Mouse (Mus musculus) c-Kit-negative CD71-positive TER-119-positive erythroid progenitor cells, embryonic 14.5 days (primary cell): Measurements from ENCODE around the gene Fcrla.

Experiments used
- DNase-seq: peaks from one replicate; pipeline ENCODE4 v3.0.0-alpha.2; 2013; ENCODE audit warnings: low read depth, low spot score

Fcrla gene

DNA sequence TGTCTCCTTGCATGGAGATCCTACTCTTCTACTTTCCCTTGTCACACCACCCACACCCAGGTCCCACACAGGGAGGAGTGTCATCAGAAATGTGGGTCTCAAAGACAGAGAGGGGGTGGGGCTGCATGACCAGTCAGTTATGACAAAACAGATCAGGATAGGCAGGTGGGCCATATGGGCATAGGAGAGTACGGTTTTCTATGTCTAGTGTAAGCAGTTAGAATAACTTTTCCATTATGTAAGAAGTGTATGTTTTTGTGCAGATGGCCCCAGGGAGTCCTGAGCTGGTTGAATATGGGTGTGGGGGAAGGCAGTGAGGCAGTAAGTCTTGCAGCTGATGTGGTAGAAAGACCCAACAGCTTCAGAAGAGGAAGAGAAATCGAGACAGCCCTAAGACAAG lies 1.1 kb upstream of the Fcrla start:
- no peak for DNase-seq

DNA sequence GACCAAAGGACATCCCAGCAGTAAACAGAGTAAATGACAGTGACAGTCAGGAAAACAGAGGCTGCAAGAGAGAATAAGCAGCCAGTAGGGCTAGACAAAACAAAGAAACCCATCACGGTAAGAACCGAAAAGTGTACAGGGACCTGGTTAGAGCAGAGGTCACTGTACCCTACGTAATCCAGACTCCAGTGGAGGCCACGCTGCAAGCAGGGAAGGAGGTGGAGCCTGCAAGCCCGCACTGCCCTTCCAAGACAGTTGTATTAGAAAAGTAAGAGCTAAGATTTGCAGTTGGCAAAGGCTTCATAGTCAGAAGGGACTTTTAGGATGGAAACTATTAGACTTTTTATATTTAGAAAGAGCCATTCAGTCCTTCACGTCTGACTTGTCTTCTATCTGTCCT lies 442 bp downstream of the Fcrla start:
- no peak for DNase-seq

DNA sequence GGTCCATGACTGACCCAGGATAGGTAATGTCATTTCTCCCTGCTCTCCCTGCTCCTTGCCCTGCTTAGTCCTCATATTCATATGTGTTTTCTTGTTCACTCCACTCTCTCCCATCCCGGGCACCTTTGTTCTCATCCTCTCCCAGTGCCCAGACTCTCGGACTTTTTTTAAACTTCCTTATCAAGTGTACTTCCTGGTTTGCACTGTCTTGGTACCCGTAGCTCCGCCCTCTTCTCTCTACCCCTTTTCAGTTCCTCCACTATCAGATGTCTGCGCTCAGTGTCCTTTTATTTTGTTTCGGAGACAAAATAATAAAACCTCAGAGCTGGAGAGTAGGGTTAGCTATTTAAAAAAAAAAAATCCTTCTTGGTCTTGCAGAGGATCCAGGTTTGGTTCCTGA lies 2.9 kb downstream of the Fcrla start:
- peak; percentile 12 for DNase-seq

DNA sequence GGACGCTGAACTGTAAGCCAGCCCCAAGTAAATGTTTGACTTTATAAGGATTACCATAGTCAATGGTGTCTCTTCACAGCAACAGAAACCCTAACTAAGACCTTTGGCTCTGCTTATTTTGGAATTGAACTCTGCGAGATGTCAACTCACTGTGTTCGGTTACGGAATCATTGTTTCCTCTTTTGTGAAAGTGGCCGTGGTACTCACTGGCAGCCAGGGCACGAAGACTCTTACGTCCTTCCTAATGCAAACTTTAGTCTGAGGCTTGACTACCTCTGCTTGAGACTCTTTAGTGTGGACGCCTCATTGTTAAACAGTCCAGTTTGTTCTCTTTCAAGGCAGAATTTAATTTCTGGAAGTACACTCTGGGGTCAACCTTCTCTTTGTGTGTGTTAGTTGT lies 8.1 kb downstream of the Fcrla start:
- DNase-seq = no peak

DNA sequence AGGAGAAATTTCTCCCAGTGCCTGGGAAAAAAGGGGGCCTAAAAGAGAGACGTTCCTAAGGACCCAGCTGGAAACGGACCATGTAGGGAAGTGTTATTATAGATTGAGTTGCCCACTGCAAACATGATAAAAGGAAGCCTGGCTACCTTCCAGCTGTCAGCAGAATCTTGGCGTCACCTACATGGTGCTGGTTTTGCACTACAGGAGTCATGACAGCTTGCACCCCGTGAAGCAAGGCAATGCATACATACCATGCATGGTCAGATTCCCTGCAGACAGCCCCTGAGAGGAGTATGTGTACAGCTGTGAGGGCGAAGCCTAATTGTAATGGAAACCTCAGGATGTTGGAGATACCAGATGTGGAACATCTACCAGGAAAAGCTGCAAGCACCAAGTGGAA lies 11.7 kb downstream of the Fcrla start:
- DNase-seq = no peak

DNA sequence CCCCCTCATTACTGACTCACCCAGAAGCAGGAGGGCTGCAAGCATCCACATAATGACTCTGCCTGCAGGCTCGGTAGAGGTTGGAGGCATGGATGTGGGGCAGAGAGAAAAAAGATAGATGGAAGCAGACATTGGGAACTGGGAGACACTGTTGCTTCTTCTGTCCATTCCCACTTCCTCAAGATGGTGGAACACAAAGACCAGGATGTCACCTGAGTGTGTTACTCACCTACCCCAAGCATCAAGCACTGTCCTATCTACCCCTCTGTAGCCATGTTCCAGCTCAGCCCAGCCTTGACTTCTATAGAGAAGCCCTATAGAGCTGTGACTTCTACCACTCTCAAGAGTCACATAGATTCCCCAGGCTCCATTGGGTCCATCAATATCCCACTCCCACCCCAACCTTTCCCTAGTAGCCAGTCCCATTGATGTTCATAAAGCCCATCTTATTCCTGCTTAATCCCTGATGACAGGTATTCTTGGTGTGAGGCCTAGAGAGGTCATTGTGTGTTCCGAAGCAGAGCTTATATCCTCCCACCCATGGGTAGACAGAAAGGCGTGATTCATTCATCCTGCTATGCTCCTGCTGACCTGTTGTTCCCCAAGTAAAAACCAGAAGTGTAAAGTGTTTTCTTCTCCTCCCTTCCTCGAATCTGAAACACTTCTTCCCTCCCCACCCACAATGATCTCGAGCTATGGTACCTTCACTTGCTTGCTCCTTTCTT lies 14.3 kb downstream of the Fcrla start, which contains the start of gene Fcrlb:
Gene Fcrlb, minus strand, starts transcription at position 51 of the 725 bp plus-strand sequence.
- no peak for DNase-seq

DNA sequence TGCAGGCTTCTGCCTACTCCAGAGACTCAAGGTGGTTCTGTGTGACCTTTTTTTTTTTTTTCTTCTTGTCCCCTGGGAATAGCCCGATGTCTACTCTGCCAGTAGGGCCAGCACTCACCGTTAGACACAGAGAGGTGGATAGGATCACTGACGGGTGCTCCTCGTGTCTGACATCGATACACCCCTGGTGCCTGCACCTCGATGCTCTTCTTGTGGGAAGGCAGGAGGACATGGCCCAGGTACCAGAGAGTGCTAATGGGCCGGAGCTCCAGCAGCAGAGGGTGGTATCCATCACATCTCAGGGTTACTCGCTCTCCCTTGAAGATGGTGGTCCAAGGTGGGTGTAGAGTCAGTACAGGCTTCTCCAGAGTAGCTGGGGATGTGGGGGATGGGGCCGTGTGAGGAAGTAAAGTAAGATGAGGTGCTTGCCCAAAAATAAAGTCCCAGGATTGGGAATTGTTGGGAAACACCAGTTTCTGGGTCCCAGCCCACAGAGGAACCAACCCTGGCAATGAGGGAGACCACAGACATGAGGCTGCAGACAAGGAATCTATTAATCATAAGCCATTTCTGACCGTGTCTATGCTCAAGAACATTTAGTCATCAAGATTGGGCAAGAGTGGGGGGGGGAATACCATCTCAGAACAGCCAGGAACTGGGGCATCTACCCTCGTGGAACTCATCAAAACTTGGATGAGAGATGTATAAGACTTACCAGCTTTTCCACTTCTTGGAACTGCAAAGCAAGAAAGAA lies 15.3 kb downstream of the Fcrla start:
- no peak for DNase-seq

DNA sequence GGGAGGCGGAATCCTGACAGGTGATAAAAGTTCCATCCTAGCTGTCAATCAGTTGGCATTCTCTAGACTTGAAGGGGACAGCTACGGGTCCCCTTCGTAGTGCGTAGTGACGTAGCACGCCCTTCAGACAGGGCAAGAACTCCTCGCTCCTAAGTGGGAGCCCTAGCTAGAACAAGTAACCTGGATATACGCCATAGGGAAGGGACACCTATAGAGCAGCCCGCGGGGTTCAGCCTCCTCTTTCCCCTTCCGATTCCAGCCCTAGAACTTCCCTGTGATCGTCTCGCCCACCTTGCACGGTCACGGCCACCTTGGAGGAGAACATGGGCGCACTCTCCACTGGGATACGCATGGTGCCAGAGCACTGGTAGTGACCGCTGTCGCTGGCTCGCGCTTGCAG lies 19.0 kb downstream of the Fcrla start:
- DNase-seq = no peak

DNA sequence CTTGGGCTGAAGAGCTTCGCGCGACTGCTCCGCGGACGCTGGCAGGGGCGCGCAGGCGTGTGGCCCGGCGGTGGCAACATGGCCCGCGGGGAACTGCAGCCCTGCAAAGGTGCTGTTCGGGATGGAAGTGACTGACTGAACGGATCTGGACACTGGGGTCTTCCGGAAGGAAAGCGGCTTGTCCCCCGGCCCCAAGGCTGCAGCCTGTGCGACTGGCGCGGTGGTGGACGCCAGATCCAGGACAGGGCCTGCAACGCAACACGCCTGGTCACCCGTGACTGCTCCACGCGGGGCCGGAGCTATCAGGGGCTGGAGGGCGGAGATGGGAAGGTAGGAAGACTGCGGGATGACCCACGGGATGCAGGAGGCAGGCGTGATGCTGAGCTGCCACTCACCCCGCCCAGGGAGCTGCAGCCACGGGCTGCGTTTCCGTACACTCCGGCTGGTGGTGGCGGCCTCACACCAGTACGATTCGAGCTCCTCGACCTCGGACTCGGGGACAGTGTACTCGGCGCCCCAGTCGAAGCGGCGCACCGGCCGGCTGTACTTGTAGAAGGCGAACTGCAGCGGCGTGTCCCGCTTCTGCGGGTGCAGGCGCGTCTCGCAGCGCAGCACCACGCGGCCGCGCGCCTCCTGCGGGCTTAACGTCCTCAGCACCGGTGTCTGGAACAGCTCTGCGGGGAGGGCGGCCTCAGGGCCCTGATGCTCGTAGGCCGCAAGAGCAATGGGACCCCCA lies 19.8 kb downstream of the Fcrla start:
- no peak for DNase-seq

DNA sequence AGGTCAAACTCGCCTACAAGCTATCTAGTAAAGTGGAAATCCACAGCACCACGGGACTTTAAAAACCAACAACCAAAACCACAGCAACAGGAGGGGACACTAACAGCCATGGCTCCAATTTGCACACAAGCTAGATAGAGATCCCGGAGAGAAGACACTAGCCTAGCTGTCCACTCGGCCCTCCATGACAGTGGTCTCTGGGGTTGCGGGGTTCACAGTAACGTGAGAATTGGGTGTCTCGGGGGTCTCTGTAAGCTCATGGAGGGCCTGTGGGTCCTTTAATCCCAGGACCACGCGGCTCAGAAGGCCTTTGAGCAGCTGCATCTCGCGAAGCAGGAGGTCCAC lies 20.3 kb downstream of the Fcrla start:
- DNase-seq = no peak

DNA sequence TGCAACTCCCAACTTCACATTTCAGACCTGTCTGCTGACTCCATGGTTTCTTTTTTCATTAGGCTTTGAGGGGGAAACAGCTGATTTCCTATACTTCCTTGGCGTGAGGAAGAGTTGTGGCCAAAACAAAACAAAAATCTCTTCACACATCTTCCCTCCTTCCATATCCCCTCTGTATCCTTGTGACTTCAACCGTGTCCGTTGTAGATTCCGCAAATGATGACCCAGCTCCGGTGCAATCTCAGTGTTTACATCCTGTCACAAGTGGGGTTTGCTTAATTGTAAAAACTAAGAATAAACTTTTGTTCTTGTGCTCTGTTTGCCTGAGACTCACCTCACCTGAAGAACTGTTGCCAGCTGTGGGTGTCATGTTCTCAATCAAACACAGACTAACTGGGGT lies 23.9 kb downstream of the Fcrla start:
- no peak for DNase-seq

DNA sequence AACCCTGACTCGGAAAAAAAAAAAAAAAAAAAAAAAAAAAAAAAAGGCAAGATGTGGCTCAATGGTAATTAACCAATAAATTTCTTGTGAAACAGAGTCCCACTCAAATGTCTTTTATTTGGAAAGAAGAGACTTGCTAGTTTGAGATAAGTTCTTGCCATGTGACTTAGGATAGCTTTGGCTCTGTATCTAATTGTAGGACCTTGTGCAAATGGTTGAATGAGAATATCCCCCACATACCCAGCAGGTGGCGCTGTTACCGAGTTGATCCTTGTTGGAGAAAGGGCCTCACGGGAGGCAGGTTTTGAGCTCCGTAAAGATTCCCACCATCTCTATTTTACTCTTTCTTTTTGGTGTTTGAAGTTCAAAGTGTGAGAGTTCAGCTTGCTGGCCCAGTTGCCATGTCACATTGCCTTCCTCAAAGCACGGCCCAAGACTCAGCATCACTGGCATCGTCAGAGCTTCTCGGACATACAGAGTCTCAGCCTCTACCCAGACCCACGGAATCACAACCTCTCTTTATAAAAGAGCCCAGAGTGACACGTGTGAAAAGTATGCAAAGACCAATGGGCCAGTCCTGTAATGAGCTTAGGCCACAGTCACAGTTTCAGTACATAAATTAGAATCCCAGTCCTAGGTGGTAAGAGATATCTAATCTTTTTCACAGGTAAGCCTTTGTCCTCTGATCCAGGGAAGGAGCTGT lies 25.7 kb downstream of the Fcrla start:
- peak; percentile 70 for DNase-seq

DNA sequence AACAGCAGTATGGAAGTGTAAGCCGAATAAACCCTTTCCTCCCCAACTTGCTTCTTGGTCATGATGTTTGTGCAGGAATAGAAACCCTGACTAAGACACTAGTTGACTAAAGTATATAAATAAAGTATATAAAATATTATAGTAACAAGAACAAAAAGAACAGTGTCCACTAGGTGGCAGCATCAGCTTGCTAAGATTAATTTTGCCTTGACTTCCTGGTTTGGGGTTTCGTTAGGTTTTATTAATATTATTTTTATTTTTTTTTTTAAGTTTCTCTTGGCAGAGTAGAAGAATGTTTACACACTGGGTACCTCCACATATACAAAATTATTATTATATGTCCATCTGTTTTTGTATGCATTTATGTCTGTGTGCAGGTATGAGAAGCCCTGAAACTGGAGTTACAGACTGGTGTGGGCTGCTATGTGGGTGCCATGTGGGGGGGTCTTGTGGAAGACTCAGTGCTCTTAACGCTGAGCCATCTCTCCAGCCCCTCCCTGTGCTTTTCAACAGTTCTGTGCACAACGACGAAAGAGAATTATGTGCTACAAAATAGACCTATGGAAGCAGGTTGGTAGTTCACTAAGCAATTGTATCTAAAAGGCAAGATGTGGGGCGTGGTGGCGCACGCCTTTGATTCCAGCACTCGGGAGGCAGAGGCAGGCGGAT lies 26.4 kb downstream of the Fcrla start:
- DNase-seq = peak; percentile 50

DNA sequence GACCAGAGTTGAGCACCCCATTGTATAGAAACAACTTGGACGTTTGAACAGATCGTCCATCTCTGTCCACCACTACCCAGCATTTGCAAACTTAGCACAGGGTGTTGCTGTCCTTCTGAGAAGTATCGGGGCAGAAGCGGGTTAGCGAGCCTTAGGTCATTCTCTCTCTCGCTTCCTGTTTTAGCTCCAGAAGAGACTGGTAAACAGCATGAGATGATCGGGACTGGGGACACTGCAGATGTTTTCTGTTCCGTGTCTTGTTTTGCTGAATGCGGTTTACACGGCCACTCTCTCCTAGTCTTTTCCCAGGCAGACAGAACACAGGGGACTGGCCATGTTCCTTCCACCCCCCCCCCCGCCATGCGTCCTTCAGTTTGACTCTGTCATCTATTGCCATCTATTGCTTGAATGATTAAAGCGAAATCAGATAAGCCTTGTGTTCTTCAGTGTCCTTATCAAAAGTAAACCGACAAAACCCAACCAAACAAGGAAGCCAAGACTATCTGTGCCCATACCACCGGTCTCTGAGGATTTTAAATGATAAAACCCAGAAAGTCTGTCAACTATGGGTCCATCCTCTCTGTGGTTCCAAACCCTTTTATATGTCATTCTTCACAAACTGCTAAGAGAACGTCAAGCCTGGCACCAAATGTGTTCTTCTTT lies 28.8 kb downstream of the Fcrla start:
- DNase-seq = no peak

DNA sequence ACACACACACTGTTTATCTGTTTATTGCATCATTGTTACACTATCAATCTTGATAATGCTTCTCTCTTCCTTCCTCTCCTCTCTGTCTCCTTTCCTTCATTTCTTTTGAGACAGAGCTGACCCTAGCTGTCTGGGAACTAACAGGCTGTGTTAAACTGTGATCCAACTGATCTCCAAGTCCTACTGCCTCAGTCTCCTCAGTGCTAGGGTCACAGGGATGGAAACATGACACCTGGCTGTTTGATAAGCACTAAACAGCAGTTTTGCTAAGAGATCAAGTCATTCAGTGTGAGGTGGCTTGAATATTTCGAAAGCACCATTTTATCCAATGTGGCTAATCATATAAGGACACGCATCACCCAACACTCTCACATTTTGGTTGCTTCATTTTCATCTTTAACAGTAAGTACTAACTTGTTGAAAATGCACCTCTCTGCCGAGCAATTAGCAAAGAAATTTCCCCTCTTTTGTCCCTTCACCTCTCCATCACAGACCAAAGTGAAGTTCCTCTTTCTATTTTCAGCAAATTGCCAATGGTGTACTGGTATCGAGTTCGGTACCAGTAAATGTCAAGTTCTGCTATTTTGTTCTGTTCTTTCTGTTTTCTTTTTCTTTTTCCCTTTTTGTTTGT lies 30.6 kb downstream of the Fcrla start:
- no peak for DNase-seq

DNA sequence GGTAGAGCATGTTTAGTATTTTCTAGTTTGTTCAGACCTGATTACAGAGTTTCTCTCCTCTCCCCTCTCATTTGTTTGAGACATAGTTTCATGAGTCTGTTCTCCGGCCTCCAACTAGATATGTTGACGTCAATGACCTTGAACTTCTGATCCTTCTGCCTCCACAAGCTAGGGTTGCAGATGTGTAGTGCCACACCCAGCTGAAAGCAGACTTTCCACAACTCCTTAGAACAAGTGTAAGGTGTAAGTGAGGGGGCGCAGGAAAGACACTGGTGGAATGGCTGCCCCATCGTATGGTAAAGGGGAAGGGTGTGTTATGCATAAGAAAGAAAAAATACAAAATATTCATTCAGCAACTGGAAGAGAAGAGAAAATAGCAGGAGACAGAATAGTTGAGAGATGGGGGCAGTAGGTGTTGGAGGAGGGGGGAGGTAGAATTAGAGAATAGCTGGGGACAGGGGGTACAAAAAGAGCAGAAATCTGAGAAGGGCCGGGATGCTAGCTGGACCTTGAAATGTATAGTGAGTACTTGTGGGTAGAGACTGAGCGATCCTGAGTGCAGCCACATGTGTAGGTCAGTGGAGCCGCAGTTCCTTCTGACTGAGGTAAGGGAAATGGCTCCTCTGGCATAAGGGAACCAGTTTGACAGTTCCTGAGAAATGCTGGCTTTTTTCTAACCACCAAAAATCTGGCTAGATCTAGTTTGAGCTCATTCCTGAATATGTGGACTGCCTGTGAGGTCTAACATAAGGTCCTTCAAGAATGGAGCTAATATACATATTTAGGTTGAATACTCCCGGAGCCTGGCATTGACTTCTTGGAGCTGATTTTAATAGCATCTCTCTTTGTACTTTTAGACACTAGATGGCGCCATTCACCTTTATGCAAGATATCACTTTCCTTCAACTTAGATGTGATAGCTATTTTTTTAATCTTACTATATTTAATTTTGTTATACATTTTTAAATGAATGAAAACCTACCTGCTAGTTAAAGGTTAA lies 32.5 kb downstream of the Fcrla start:
- peak; percentile 30 for DNase-seq

DNA sequence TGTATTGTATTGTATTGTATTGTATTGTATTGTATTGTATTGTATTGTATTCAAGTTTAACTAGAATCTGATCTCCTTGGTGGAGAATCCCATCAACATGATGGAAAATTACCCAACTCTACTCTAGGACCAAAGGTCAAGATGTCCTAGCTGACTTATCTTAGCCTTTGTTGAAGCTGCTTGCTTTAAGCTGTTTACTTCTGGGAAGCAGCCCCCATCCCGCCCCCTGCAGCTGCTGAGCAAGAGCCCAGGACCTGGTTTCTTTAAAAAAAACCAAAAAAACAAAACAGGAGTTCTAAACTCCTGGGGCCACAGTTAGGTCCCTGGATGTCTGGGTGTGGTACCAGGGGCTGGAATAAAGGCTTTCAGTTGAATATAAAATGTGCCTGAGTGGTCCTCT lies 35.1 kb downstream of the Fcrla start:
- DNase-seq = no peak

DNA sequence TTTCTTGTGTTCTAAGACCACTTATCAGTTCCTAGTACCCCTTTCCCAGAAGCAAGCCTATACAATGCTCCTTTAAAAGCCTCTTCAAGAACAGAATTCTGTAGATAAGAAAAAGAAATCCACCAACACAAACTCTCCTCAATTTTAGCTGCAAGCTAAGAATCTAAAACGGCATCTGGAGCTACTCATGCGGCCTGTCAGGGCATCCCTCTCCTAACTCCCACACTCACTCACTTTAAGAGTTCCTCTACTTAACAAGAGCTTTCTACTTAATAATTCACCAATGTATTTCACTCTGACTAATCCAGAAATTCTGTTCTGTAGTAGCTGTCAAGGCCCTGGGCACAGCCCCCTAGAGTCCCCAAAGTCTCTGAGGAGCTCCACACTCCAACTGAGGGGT lies 35.7 kb downstream of the Fcrla start:
- no peak for DNase-seq

DNA sequence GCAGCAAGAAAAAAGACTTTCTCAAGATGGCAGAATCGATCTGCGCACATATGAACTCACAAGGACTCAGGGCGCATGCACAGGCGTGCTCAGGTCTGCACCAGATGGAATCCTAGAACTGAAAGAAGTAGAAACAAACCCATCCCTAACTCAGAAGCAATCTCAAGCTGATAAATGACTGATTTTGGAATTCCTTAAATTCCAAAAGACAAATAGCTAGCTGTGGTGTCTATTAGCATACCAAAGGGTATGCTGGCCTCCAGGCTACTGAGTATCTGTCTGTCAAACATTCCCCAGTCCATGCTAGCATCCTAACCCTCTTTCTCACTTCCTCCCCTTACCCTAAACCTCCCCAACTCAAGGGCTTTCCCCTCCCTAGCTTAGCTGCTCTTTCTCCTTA lies 38.1 kb downstream of the Fcrla start:
- DNase-seq = no peak
